Mouse (Mus musculus): ENCODE results near the gene St3gal4.

Gene St3gal4

GRCm38 (mm10) chr9:35107396-35107795 is 11.7 kb downstream of the St3gal4 start:
- no peak for DNase-seq (ENCODE audit: low spot score in 2 of 2)

GRCm38 (mm10) chr9:35105884-35106880 is 12.9 kb downstream of the St3gal4 start:
- no peak for DNase-seq (ENCODE audit: low spot score in 2 of 2)

- no peak for DNase-seq (ENCODE audit: low spot score in 2 of 2)
Measured at GRCm38 (mm10) chr9:35105438-35105837, 13.6 kb downstream of the St3gal4 start.

GRCm38 (mm10) chr9:35104711-35105110 is 14.4 kb downstream of the St3gal4 start:
- DNase-seq (ENCODE audit: low spot score in 2 of 2): peak in 1 of 2 experiments; percentile 2

GRCm38 (mm10) chr9:35098762-35099161 is 20.3 kb downstream of the St3gal4 start:
- no peak for DNase-seq (ENCODE audit: low spot score in 2 of 2)

- no peak for DNase-seq (ENCODE audit: low spot score in 2 of 2)
Measured at GRCm38 (mm10) chr9:35097901-35098300, 21.2 kb downstream of the St3gal4 start.

- DNase-seq (ENCODE audit: low spot score in 2 of 2): no peak
Measured at GRCm38 (mm10) chr9:35095726-35096125, 23.3 kb downstream of the St3gal4 start.

- DNase-seq (ENCODE audit: low spot score in 2 of 2): no peak
Measured at GRCm38 (mm10) chr9:35093350-35093749, 25.7 kb downstream of the St3gal4 start.

- DNase-seq (ENCODE audit: low spot score in 2 of 2): no peak
Measured at GRCm38 (mm10) chr9:35092904-35093303, 26.2 kb downstream of the St3gal4 start.

GRCm38 (mm10) chr9:35061446-35061845 is 57.6 kb downstream of the St3gal4 start:
- DNase-seq (ENCODE audit: low spot score in 2 of 2): no peak

- no peak for DNase-seq (ENCODE audit: low spot score in 2 of 2)
Measured at GRCm38 (mm10) chr9:35059881-35060280, 59.2 kb downstream of the St3gal4 start.

- no peak for DNase-seq (ENCODE audit: low spot score in 2 of 2)
Measured at GRCm38 (mm10) chr9:35058596-35059354, 60.3 kb downstream of the St3gal4 start.

GRCm38 (mm10) chr9:35058186-35058585 is 60.9 kb downstream of the St3gal4 start:
- DNase-seq (ENCODE audit: low spot score in 2 of 2): no peak

- DNase-seq (ENCODE audit: low spot score in 2 of 2): no peak
Measured at GRCm38 (mm10) chr9:35057631-35058030, 61.4 kb downstream of the St3gal4 start.

GRCm38 (mm10) chr9:35056611-35057010 is 62.5 kb downstream of the St3gal4 start:
- DNase-seq (ENCODE audit: low spot score in 2 of 2): no peak

GRCm38 (mm10) chr9:35055528-35056330 is 63.3 kb downstream of the St3gal4 start:
- no peak for DNase-seq (ENCODE audit: low spot score in 2 of 2)

- DNase-seq (ENCODE audit: low spot score in 2 of 2): no peak
Measured at GRCm38 (mm10) chr9:35053669-35054068, 65.4 kb downstream of the St3gal4 start.

GRCm38 (mm10) chr9:35053081-35053480 is 66.0 kb downstream of the St3gal4 start:
- DNase-seq (ENCODE audit: low spot score in 2 of 2): no peak

- no peak for DNase-seq (ENCODE audit: low spot score in 2 of 2)
Measured at GRCm38 (mm10) chr9:35052671-35053070, 66.4 kb downstream of the St3gal4 start.

- no peak for DNase-seq (ENCODE audit: low spot score in 2 of 2)
Measured at GRCm38 (mm10) chr9:35051666-35052065, 67.4 kb downstream of the St3gal4 start.

- no peak for DNase-seq (ENCODE audit: low spot score in 2 of 2)
Measured at GRCm38 (mm10) chr9:35050701-35051454, 68.2 kb downstream of the St3gal4 start.

Measured in frontal cortex, postnatal 14 days (tissue).